Mouse (Mus musculus) megakaryocyte progenitor cell, adult 5-6 weeks (primary cell): Measurements from ENCODE around the gene Usp33. TPM values are rescaled to one million over a fixed set of nuclear protein-coding genes. Genes with fewer than 3 reads are reported as not detected.

Experiments
- ATAC-seq: replicated peaks from 2 replicates; pipeline ENCODE4 v1.8.0; 2016; ENCODE audit warnings: mild to moderate bottlenecking, moderate TSS enrichment, inconsistent platforms; ENCODE audit not compliant: poor library complexity
- total RNA-seq, 2 experiments: library from RNA; stranded (forward) in 1 of 2; stranded (reverse) in 1 of 2; fragments of 157-497, 149-512 nt in 1 of 2; fragments of 200-1000 nt in 1 of 2; gene quantifications; 2 replicates each; pipeline versions ENCODE4 v1.2.3 to v1.2.4; 2015 to 2017

Usp33 gene
- total RNA-seq, 2 experiments from 2014 or later = 35.7 to 48.4 TPM

DNA sequence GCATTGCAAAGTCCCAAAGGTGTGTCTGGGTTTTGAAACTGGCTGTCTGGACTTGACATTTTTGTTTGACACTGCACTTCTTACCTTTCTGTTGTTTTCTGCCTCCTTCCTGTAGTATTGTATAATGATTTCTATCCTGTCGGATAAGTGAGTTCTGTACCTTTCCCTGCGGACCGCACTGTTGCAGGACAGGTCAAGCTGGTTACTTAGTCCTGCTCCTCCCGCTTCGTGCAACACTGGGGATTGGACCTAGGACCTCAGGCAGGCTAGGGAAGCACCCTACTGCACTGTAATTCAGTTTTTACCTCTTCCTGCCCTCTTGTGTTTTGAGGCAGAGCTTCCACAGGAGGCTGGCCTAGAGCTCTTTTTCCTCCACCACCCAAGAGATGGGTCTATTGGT, 54.2 kb downstream of the Usp33 start:
- ATAC-seq = no peak

DNA sequence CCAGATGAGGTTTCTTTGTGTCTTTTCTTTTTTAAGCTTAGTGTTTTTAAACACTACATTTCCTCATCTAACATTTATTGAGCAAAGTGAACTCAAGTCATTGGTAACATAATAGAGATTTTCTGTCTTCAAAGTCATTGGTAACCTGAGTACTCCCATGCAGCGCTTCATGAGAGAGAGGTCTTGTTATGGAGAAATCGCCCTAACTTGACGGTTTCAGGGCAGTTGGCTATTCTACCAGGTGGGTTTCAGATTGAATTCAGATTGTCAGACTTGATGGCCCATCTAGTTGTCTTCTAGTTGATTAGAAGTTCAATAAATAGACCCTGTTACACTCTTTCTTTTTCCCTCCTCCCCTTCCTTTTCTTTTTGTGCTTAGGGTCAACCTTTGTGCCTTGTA, 54.6 kb downstream of the Usp33 start:
- no peak for ATAC-seq

DNA sequence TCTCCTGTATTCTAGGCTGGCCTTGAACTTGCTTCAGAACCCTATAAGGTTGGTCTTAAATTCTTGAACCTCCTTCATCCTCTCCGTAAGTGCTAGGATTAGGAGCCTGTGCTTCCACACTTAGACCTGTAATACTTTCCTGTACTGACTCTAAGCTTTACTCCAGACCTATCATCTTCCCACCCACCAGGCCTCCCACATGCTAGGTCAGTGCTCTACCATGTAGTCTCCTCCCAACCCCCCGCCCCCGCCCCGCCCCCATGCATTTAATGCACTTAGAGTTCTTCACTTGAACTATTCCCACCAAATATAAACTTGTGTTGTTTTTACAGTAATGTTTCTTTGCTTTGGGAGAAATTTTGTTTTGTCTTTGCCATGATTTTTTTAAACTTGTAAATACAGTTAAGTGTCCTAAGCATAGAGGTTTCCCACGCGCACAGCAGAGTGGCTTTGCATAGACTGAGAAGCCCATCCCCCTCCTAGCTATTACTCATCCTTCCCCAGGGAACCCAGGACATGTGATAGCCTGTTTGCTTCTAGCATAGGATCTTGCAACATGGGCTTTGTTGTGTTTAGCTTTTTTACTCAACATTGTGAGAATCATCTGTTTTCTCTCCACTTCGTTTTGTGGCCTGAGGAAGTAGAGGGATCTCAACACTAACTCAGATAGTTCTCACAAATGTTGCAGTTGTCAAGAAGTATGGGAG, 55.8 kb downstream of the Usp33 start:
- ATAC-seq = peak; percentile 67

DNA sequence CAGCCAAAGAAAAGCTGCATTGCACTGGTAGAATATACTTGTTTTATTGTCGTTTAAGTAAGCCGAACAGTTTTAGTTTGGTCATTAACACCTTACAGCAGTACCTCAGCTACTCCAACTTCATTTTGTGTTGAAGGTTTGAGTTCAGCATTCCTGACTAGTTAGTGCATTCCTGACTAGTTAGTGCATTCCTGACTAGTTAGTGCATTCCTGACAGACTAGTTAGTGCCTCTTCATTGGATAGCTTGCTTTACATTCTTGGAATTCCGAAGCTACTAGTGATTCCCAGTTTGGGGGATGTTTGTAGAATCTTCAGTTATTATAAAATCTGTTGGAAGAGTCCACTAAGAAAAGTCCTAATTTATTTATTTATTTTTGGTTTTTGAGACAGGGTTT, 56.4 kb downstream of the Usp33 start:
- ATAC-seq = no peak

DNA sequence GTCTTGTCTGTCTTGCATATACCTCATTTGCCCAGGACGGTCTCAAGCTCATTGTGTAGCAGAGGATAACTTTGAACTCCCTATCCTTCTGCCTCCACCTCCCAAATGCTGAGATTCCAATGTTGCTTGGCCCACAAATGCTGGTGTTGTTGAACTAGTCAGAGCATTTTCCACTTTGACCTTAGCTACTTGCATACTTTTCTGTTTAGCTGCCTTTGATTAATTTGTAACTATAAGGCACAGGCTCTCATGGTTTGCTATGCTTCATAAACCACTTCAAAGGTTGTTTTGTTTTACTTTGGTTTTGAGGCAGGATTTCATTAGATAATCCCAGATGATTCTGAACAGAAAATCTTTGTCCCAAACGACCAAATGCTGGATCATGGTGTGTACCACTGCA, 57.5 kb downstream of the Usp33 start:
- no peak for ATAC-seq

DNA sequence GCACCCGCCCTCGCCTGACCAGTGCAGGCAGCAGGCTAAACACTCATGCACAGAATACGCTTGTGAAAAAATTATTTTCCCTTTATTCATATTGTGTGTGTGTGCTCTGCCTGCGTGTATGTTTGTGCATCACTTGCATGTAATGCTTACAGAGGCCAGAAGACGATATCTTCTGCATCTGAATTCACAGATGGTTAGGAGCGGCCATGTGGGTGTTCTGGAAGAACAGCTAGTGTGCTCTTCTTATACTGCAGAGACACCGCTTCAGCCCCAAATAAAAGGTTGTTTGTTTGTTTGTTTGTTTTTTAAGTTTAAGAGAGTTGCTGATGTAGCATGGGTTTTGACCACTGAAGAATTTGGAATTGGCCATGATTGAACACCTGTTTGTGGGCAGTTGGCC, 59.1 kb downstream of the Usp33 start:
- ATAC-seq = 0 out of 2 replicates have a peak, but pooled peaks have one; percentile 18

DNA sequence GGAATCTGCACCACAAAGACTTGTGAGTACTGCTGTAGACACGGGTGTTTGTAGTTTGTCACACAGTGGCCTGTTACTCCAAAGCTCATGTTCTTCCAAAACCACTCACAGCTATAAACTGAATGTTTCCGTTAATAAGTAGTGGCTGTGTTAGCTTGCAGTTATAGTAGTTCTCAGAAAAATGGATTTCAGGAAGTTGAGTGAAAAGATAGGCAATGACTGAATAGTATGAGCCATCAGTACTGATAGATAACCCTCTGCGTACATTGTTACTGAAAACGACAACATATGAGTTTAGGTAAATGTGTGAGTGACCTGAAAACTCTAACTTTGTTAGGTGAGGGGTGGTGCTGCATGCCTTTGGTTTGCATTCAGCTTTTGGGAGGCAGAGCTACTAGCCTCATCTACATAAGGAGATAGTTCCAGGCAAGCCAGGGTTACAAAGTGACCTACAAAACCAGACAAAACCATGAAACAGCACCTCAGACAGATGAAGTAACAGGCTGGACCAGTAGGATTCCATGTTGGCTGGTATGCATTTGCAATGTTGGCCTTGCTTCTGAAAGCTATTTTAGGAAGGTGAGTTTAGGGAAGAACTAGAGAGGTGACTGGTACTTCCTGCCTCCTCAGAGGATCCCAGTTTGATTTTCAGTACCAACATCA, 59.8 kb downstream of the Usp33 start:
- peak; percentile 52 for ATAC-seq

DNA sequence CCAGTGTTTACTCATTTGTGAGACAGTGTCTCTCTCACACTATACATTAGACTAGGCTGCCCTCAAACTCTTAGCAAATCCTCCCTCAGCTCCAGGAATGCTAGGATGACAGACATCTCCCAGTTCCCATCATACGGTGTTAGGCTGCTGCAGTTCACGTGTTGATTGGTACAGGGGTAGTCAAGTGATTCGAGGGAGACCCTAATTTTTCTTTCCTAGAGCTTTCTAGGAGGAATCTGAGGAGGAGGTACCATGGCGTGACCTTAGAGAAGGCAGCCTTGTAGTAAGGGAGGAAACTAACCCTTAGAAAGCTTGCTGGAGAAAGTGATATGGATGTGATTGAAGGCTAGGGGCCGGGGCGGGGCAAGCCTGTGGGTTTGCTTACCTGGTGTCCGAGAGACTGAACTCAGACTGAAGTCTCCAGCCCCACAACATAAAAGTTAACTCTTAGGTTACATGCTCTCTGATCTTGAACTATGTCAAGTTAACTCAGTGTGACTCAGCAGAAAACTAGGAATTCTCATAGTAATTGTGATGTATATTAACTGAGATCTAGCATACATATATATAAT, 64.8 kb downstream of the Usp33 start:
- ATAC-seq = 0 out of 2 replicates have a peak, but pooled peaks have one; percentile 15

DNA sequence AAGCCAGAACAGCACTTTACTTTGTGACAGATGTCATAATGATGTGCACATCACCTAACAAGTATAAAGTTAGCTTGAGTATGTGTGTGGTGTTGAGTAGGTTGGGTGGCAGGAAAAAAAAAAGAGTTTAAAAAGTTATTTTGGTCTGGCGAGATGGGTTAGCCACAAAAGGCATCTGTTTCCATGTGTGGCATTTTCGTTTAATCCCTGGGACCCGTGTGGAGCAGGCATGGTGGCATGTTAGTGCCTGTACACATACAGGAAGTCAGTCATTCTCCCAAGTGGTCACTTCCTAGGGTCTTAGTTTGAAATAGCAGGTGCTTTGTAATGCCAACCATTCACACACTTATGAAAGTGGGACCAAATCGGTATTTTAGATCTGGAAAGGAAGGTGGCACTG, 66.1 kb downstream of the Usp33 start:
- no peak for ATAC-seq

DNA sequence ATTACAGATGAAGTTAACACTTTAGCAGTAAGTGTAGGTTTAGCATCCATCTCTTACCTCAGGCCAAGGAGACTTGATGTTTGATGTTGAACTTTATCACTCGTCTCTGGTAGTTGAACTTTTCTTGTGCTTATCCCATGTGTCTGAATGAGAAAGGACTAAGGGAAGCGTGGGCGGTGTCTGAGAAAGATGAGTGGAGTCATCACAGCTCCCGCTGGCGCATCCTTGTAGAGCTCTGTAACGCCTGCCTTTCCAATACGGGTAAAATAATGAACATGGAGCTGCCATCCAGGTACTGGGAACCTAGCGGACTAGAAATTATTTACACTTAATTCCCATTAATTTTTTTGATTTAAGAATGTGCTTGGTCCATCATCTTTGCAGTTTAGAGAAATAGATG, 82.6 kb downstream of the Usp33 start:
- no peak for ATAC-seq

DNA sequence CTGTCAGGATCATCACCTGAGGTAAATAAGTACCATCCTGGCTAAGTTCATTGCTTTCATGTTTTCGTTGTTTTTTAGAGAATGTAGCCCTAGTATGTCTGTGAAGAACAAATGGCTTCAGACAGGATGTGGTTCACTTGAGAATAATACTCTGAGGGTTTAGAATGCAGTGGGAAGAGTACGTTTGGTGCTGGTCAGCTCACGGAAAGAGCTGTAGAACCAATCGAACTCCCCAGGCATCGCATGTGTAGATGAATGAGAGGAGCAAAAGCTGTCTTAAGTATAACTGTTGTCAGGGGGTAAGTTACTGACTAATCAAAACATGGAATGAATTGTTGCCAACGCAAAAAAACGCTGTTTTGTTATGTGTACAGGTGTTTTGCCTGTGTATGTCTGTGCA, 86.4 kb downstream of the Usp33 start:
- no peak for ATAC-seq

DNA sequence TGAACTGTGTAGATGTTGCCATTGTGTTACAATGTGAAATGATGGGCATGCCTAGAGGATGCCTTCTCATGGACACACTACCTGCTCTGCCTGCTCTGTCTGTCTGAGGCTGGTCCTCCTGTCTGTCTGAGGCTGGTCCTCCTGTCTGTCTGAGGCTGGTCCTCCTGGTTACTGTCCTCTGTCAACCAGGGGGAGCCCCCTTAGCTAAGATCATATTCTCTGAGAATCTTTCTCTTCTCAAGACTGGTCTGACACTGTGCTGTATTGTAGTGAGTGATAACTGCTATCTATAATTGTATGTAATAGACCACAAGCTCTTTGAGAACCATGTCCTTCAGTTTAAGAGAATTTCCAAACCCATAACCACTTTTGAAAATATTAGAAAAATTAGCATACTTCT, 89.3 kb downstream of the Usp33 start:
- peak; percentile 23; the same call in 1 of the 2 replicates for ATAC-seq

DNA sequence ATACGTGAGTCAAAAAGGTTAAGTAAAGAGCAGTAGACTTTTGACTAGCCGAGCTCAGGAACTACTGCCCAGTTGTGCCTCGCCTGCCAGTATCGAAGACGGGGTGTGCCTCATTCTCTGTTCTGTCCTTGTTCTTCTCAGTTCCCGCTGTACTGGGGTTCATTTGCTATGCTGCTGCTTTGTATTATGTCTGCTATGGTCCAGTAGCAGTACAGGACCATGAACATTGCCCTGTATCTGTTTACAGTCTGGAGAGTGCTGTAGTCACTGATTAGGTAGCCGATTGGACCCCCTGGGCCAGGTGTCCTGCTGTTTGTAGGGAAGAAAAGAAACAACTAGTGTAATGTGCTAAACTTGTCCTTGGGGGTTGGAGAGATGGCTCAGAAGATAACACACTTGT, 91.8 kb downstream of the Usp33 start:
- ATAC-seq = no peak

DNA sequence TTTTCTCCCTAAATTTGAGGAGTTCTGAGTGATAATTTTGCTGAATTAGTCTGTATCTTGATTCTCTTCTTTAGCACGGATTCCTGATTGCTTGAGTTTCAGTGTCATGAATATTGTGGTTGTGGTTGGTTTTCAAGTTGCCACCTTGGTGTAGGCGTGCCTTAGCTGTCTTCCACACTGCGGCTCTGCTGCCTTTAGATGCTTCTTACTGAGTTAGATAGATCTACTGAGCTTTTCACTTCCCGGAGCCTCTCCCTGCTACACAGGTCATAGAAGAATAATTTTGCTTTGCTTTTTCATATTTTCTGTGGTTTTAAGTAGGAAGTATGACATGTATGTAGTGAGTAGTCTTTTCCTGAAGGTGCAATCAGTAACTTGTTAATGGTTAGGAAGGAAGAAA, 96.5 kb downstream of the Usp33 start:
- ATAC-seq = no peak

Other genes with a start within 250 kb of the Usp33 start
- gene Gipc2, start 180.2 kb upstream of the Usp33 start, total RNA-seq (2015) = 0.22 TPM in 1 of 2 replicates, not detected in the other
- gene Gipc2, start 180.2 kb upstream of the Usp33 start, total RNA-seq (2017) = not detected in 2 replicates
- 37.8 and 37.9 TPM in 2 replicates for gene Dnajb4, start 136.2 kb upstream of the Usp33 start, total RNA-seq (2015)
- gene Dnajb4, start 136.2 kb upstream of the Usp33 start, total RNA-seq (2017) = 39.3 and 43.5 TPM in 2 replicates
- 149 and 188 TPM in 2 replicates for gene Fubp1, start 136.1 kb upstream of the Usp33 start, total RNA-seq (2015)
- gene Fubp1, start 136.1 kb upstream of the Usp33 start, total RNA-seq (2017) = 204 and 275 TPM in 2 replicates
- not detected in 2 replicates for gene Nexn, start 80.1 kb upstream of the Usp33 start, total RNA-seq (2015)
- not detected in 2 replicates for gene Nexn, start 80.1 kb upstream of the Usp33 start, total RNA-seq (2017)
- gene Miga1, start 6.1 kb upstream of the Usp33 start, total RNA-seq (2015) = 20.4 and 22.3 TPM in 2 replicates
- gene Miga1, start 6.1 kb upstream of the Usp33 start, total RNA-seq (2017) = 25.9 and 36.1 TPM in 2 replicates
- 49.2 and 50.3 TPM in 2 replicates for gene Zzz3, start 49.0 kb downstream of the Usp33 start, total RNA-seq (2015)
- gene Zzz3, start 49.0 kb downstream of the Usp33 start, total RNA-seq (2017) = 54.6 and 80.5 TPM in 2 replicates